Mouse (Mus musculus) liver, adult 2 months (tissue): ENCODE results near the gene Rhobtb1. TPM values are rescaled to one million over a fixed set of nuclear protein-coding genes. Genes with fewer than 3 reads are reported as not detected.

Source experiments
- DNase-seq: peaks from one replicate; pipeline ENCODE4 v3.0.0-alpha.2; 2011; ENCODE audit warnings: low read depth, low spot score; ENCODE audit errors: extremely low read depth
- H3K27ac ChIP-seq: fragments of 200-500 bp; replicated peaks from 2 replicates; pipeline ENCODE4 v1.5.1; 2012; ENCODE audit warnings: low read depth, mild to moderate bottlenecking, control low read depth, inconsistent platforms, low read length; ENCODE audit not compliant: insufficient read depth
- H3K27me3 ChIP-seq: fragments of 200-500 bp; 2 replicates; pipeline ENCODE4 v1.6.1; 2012; ENCODE audit warnings: mild to moderate bottlenecking, moderate library complexity, low read length, inconsistent platforms; ENCODE audit not compliant: control insufficient read depth, insufficient read depth
- H3K36me3 ChIP-seq: fragments of 200-500 bp; 2 replicates; pipeline ENCODE4 v1.6.1; 2012; ENCODE audit warnings: low read length, inconsistent platforms; ENCODE audit not compliant: control insufficient read depth, insufficient read depth
- H3K4me1 ChIP-seq: fragments of 200-500 bp; 2 replicates; pipeline ENCODE4 v1.6.1; 2011; ENCODE audit warnings: low read length; ENCODE audit not compliant: control insufficient read depth, insufficient read depth
- H3K4me3 ChIP-seq: fragments of 200-500 bp; 2 replicates; pipeline ENCODE4 v1.5.1; 2011; ENCODE audit warnings: low read depth, mild to moderate bottlenecking, control low read depth, low read length, moderate library complexity; ENCODE audit not compliant: insufficient read depth
- H3K79me2 ChIP-seq: fragments of 200-500 bp; 2 replicates; pipeline ENCODE4 v1.6.1; 2012; ENCODE audit warnings: inconsistent platforms, mild to moderate bottlenecking, low read length, moderate library complexity; ENCODE audit not compliant: control insufficient read depth, insufficient read depth
- H3K9ac ChIP-seq: fragments of 200-500 bp; 2 replicates; pipeline ENCODE4 v1.6.1; 2012; ENCODE audit warnings: low read depth, mild to moderate bottlenecking, control low read depth, inconsistent platforms, low read length
- CTCF ChIP-seq: fragments of 200-500 bp; IDR thresholded peaks from 2 replicates; pipeline ENCODE4 v1.5.1; 2011; ENCODE audit warnings: low read depth, low read length, control low read depth
- POLR2A ChIP-seq: fragments of 200-500 bp; IDR thresholded peaks from 2 replicates; pipeline ENCODE4 v1.6.1; 2011; ENCODE audit warnings: low read length, control low read depth; ENCODE audit not compliant: insufficient read depth; ENCODE audit errors: extremely low read depth
- WGBS: fragments of 180-500 bp; shearing (Covaris S2); methylation state at CpG from one replicate; pipeline ENCODE4 v1.1.7; 2018; 5-methylcytosine and 5-hydroxymethylcytosine counted together
- polyA plus RNA-seq: library from polyadenylated mRNA; depleted of rRNA; stranded (reverse); fragments of >200 nt; gene quantifications from 2 replicates; pipeline ENCODE4 v1.2.3, GENCODE M21; 2012; rRNA removed
- total RNA-seq: library from RNA; depleted of rRNA; stranded (reverse); fragments of >200 nt; gene quantifications from 2 replicates; pipeline ENCODE4 v1.2.3, GENCODE M21; 2014; rRNA removed

The Rhobtb1 gene
- 45.2 and 47.9 TPM in 2 replicates for total RNA-seq
- 14.3 and 17.4 TPM in 2 replicates for polyA plus RNA-seq

GRCm38 (mm10) chr10:69151045-69151444 is at the start of gene Rhobtb1:
Rhobtb1 (plus strand) TSS chr10:69151434.
- Histone ChIP-seq H3K9ac (peak within 1 kb of the TSS; percentile 60), H3K4me1 (peaks cover 13% of the 10 kb centered on the region), H3K27ac (peak within 1 kb of the TSS; percentile 46), H3K79me2 (peaks cover 12% of the 10 kb centered on the region; the same call in 1 of the 2 replicates), H3K27me3 (no peaks in the 10 kb centered on the region), H3K36me3 (peaks cover 4% of the 10 kb centered on the region; the same call in 1 of the 2 replicates), H3K4me3 (peak within 1 kb of the TSS; percentile 42)
- peak; percentile 51 for TF ChIP-seq CTCF
- TF ChIP-seq POLR2A, result peak; percentile 55; the same call in 1 of the 2 replicates
- DNase-seq, result peak; percentile 93
- WGBS, result 25% methylated on average over 20 of the region's 20 CpGs

GRCm38 (mm10) chr10:69101988-69102387 is 49.2 kb upstream of the Rhobtb1 start:
- TF ChIP-seq CTCF (peak; percentile 54), POLR2A (no peak)
- H3K36me3 ChIP-seq, result no peaks in the 10 kb centered on the region
- no peaks in the 10 kb centered on the region for H3K27me3 ChIP-seq
- WGBS, result 78% methylated on average over 4 of the region's 4 CpGs
- DNase-seq, result peak; percentile 38
- peaks cover 1% of the 10 kb centered on the region for H3K4me1 ChIP-seq
- no peak overlapping the region for H3K27ac ChIP-seq
- H3K79me2 ChIP-seq, result no peaks in the 10 kb centered on the region
- H3K9ac ChIP-seq, result no peak overlapping the region
- no peak overlapping the region for H3K4me3 ChIP-seq

GRCm38 (mm10) chr10:69104143-69104882 is 46.9 kb upstream of the Rhobtb1 start:
- Histone ChIP-seq H3K27ac (peak overlapping the region; percentile 42; the same call in 1 of the 2 replicates), H3K4me3 (no peak overlapping the region), H3K4me1 (peaks cover 1% of the 10 kb centered on the region), H3K79me2 (no peaks in the 10 kb centered on the region), H3K27me3 (no peaks in the 10 kb centered on the region), H3K36me3 (no peaks in the 10 kb centered on the region), H3K9ac (no peak overlapping the region)
- peak; percentile 83 for DNase-seq
- 58% methylated on average over 12 of the region's 12 CpGs for WGBS
- TF ChIP-seq CTCF (no peak), POLR2A (no peak)

GRCm38 (mm10) chr10:69104883-69105225 is 46.4 kb upstream of the Rhobtb1 start:
- H3K79me2 ChIP-seq, result no peaks in the 10 kb centered on the region
- 55% methylated on average over 9 of the region's 9 CpGs for WGBS
- H3K36me3 ChIP-seq, result no peaks in the 10 kb centered on the region
- H3K9ac ChIP-seq, result no peak overlapping the region
- no peak overlapping the region for H3K4me3 ChIP-seq
- H3K27ac ChIP-seq, result peak overlapping the region; percentile 19; the same call in 1 of the 2 replicates
- no peak for DNase-seq
- no peaks in the 10 kb centered on the region for H3K27me3 ChIP-seq
- TF ChIP-seq POLR2A, result no peak
- TF ChIP-seq CTCF, result no peak
- peaks cover 1% of the 10 kb centered on the region for H3K4me1 ChIP-seq

GRCm38 (mm10) chr10:69106796-69107195 is 44.4 kb upstream of the Rhobtb1 start:
- Histone ChIP-seq H3K36me3 (no peaks in the 10 kb centered on the region), H3K4me3 (peak overlapping the region; percentile 24; the same call in 1 of the 2 replicates), H3K9ac (no peak overlapping the region), H3K27me3 (no peaks in the 10 kb centered on the region), H3K27ac (no peak overlapping the region), H3K4me1 (peaks cover 1% of the 10 kb centered on the region), H3K79me2 (no peaks in the 10 kb centered on the region)
- 10% methylated on average over 1 of the region's 1 CpGs for WGBS
- DNase-seq, result peak; percentile 39
- TF ChIP-seq POLR2A (no peak), CTCF (no peak)

GRCm38 (mm10) chr10:69107253-69107652 is 44.0 kb upstream of the Rhobtb1 start:
- 5% methylated on average over 8 of the region's 8 CpGs for WGBS
- DNase-seq, result peak; percentile 92

More at GRCm38 (mm10) chr10:69107253-69107652, 44.0 kb upstream of the Rhobtb1 start:
- no peak overlapping the region for H3K27ac ChIP-seq
- H3K79me2 ChIP-seq, result no peaks in the 10 kb centered on the region
- H3K36me3 ChIP-seq, result no peaks in the 10 kb centered on the region
- H3K27me3 ChIP-seq, result no peaks in the 10 kb centered on the region
- H3K4me3 ChIP-seq, result peak overlapping the region; percentile 24; the same call in 1 of the 2 replicates
- no peak for TF ChIP-seq CTCF
- no peak for TF ChIP-seq POLR2A
- peaks cover 1% of the 10 kb centered on the region for H3K4me1 ChIP-seq
- no peak overlapping the region for H3K9ac ChIP-seq
